Mouse (Mus musculus) MEL (cell line): ENCODE data around the gene Ptprn2. TPM values are rescaled to one million over a fixed set of nuclear protein-coding genes. Genes with fewer than 3 reads are reported as not detected.

ENCODE experiments used
- DNase-seq: peaks from one replicate; pipeline ENCODE4 v3.0.0; 2011; ENCODE audit warnings: low read depth, low spot score
- H3K27ac ChIP-seq: 2 replicates; pipeline ENCODE4 v1.5.1; 2012; ENCODE audit warnings: low read depth, mild to moderate bottlenecking, control low read depth, low read length, moderate library complexity; ENCODE audit not compliant: control insufficient read depth
- H3K27me3 ChIP-seq, 2 experiments: fragments of 150-350 bp in 1 of 2; sonication (generic) in 1 of 2; 2 replicates each; pipeline ENCODE4 v1.6.1; 2012; ENCODE audit warnings: low read length in 2 of 2, mild to moderate bottlenecking in 2 of 2, improper control_type of control experiment in 1 of 2, moderate library complexity in 1 of 2; ENCODE audit not compliant: insufficient read depth in 2 of 2, control insufficient read depth in 1 of 2
- H3K36me3 ChIP-seq, 2 experiments: 2 replicates each; pipeline ENCODE4 v1.6.1; 2012 to 2014; ENCODE audit warnings: low read length in 2 of 2, improper control_type of control experiment in 1 of 2, inconsistent platforms in 1 of 2, mild to moderate bottlenecking in 1 of 2; ENCODE audit not compliant: insufficient read depth in 2 of 2, control insufficient read depth in 1 of 2
- H3K4me1 ChIP-seq, 2 experiments: fragments of 150-350 bp in 1 of 2; sonication (generic) in 1 of 2; 2 replicates each; pipeline ENCODE4 v1.6.1; 2012; ENCODE audit warnings: low read length in 2 of 2, improper control_type of control experiment in 1 of 2, mild to moderate bottlenecking in 1 of 2; ENCODE audit not compliant: insufficient read depth in 2 of 2, control insufficient read depth in 1 of 2
- H3K4me3 ChIP-seq, 2 experiments: fragments of 150-350 bp in 1 of 2; sonication (generic) in 1 of 2; 2 replicates each; pipeline ENCODE4 v1.5.1; 2012; ENCODE audit warnings: low read depth in 2 of 2, low read length in 2 of 2, mild to moderate bottlenecking in 2 of 2, moderate library complexity in 2 of 2, control low read depth in 1 of 2, improper control_type of control experiment in 1 of 2; ENCODE audit not compliant: control insufficient read depth in 1 of 2, insufficient read depth in 1 of 2
- H3K79me2 ChIP-seq: 2 replicates; pipeline ENCODE4 v1.6.1; 2012; ENCODE audit warnings: mild to moderate bottlenecking, low read length, moderate library complexity; ENCODE audit not compliant: control insufficient read depth, poor library complexity, insufficient read depth
- H3K9ac ChIP-seq: 2 replicates; pipeline ENCODE4 v1.6.1; 2012; ENCODE audit warnings: low read depth, mild to moderate bottlenecking, control low read depth, low read length, moderate library complexity; ENCODE audit not compliant: control insufficient read depth, poor library complexity, severe bottlenecking
- H3K9me3 ChIP-seq: fragments of 150-350 bp; sonication (generic); replicated peaks from 2 replicates; pipeline ENCODE4 v1.6.1; 2012; ENCODE audit warnings: mild to moderate bottlenecking, low read length, improper control_type of control experiment, moderate library complexity; ENCODE audit not compliant: insufficient read depth
- CHD1 ChIP-seq: IDR thresholded peaks from 2 replicates; pipeline ENCODE4 v1.6.1; 2012; ENCODE audit warnings: low read depth, mild to moderate bottlenecking, inconsistent platforms, low read length, improper control_type of control experiment
- CTCF ChIP-seq, 3 experiments: IDR thresholded peaks in 2 of 3; conservative IDR thresholded peaks in 1 of 3; 2 replicates each; pipeline ENCODE4 v1.5.1; 2011 to 2012; ENCODE audit warnings: low read length in 3 of 3, low read depth in 2 of 3, mild to moderate bottlenecking in 2 of 3, improper control_type of control experiment in 1 of 3, inconsistent platforms in 1 of 3, mixed read lengths in 1 of 3, moderate library complexity in 1 of 3; ENCODE audit not compliant: control insufficient read depth in 1 of 3, insufficient read depth in 1 of 3, poor library complexity in 1 of 3, severe bottlenecking in 1 of 3
- ELF1 ChIP-seq: IDR thresholded peaks from 2 replicates; pipeline ENCODE4 v1.6.1; 2014; ENCODE audit warnings: low read depth, mild to moderate bottlenecking, inconsistent platforms, low read length, improper control_type of control experiment, moderate library complexity
- GABPA ChIP-seq: IDR thresholded peaks from 2 replicates; pipeline ENCODE4 v1.6.1; 2012; ENCODE audit warnings: low read depth, mild to moderate bottlenecking, inconsistent platforms, low read length, improper control_type of control experiment, moderate library complexity
- MEF2A ChIP-seq: IDR thresholded peaks from 2 replicates; pipeline ENCODE4 v1.6.1; 2014; ENCODE audit warnings: low read depth, mild to moderate bottlenecking, inconsistent platforms, low read length, improper control_type of control experiment; ENCODE audit not compliant: poor library complexity, insufficient replicate concordance, severe bottlenecking; ENCODE audit errors: extremely low read depth
- RAD21 ChIP-seq: IDR thresholded peaks from 2 replicates; pipeline ENCODE4 v1.6.1; 2011; ENCODE audit warnings: mild to moderate bottlenecking, low read depth, low read length, improper control_type of control experiment
- SMC3 ChIP-seq: IDR thresholded peaks from 2 replicates; pipeline ENCODE4 v1.6.1; 2011; ENCODE audit warnings: low read depth, low read length, improper control_type of control experiment
- UBTF ChIP-seq: IDR thresholded peaks from 2 replicates; pipeline ENCODE4 v1.6.1; 2012; ENCODE audit warnings: low read depth, mild to moderate bottlenecking, inconsistent platforms, low read length, improper control_type of control experiment, moderate library complexity, borderline replicate concordance; ENCODE audit not compliant: insufficient read depth
- ZKSCAN1 ChIP-seq: IDR thresholded peaks from 2 replicates; pipeline ENCODE4 v1.6.1; 2012; ENCODE audit warnings: low read depth, mild to moderate bottlenecking, inconsistent platforms, low read length, improper control_type of control experiment, moderate library complexity
- polyA plus RNA-seq, 2 experiments: library from polyadenylated mRNA; stranded (reverse) in 1 of 2; unstranded in 1 of 2; fragments of >175 nt in 1 of 2; fragments of >200 nt in 1 of 2; gene quantifications; 2 replicates each; pipeline versions ENCODE4 v1.2.1 to v1.2.4; 2012; ENCODE audit warnings: low replicate concordance in 2 of 2, low read depth in 1 of 2; ENCODE audit not compliant: insufficient read length in 2 of 2, insufficient read depth in 1 of 2, missing spikeins in 1 of 2
- total RNA-seq: library from RNA; depleted of rRNA; stranded (reverse); fragments of 300-350 nt; gene quantifications from 2 replicates; pipeline ENCODE4 v1.2.3, GENCODE M21; 2012

Ptprn2 gene
- total and polyA plus RNA-seq, 3 experiments, result not detected

GRCm38 (mm10) chr12:116642191-116642549 is 156.7 kb downstream of the Ptprn2 start:
- no peak for TF ChIP-seq ZKSCAN1
- TF ChIP-seq UBTF, result no peak
- no peak for TF ChIP-seq RAD21
- TF ChIP-seq ELF1, result no peak
- TF ChIP-seq MEF2A, result no peak
- TF ChIP-seq GABPA, result no peak
- no peak for TF ChIP-seq CHD1
- DNase-seq, result no peak
- H3K9ac ChIP-seq, result no peak overlapping the region
- H3K9me3 ChIP-seq, result no peaks in the 10 kb centered on the region; the same call in 1 of the 2 replicates
- no peaks in the 10 kb centered on the region for H3K27me3 ChIP-seq
- no peaks in the 10 kb centered on the region for H3K36me3 ChIP-seq
- H3K4me3 ChIP-seq, result no peak overlapping the region
- no peaks in the 10 kb centered on the region for H3K79me2 ChIP-seq
- H3K27ac ChIP-seq, result no peak overlapping the region
- no peaks in the 10 kb centered on the region for H3K4me1 ChIP-seq

DNA sequence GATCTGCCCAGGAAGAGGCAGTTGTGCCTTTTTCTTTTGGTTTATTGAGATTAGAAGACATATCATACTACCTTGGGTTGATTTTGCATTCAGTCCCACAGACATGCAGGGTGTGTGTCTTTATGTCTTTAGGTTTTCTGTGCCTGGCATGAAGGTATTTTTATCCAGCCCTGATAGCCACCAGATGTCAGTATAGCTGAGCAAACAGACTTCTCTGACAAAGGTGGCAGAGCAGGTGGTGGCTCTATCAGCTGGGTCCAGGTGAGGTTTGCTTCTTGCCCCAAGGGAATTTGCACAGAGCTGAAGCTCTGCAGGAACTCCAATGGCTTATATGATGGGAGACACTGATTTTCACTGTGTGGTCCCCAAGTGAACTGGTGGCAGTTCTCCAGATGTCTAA is 161.3 kb downstream of the Ptprn2 start:
- no peak overlapping the region for H3K27ac ChIP-seq
- no peak for DNase-seq
- TF ChIP-seq CHD1, result no peak
- TF ChIP-seq, all 39 proteins: peak for 0
- Histone ChIP-seq H3K4me3 (no peak overlapping the region), H3K9ac (no peak overlapping the region), H3K9me3 (no peaks in the 10 kb centered on the region; the same call in 1 of the 2 replicates), H3K4me1 (no peaks in the 10 kb centered on the region), H3K79me2 (no peaks in the 10 kb centered on the region), H3K27me3 (no peaks in the 10 kb centered on the region), H3K36me3 (no peaks in the 10 kb centered on the region)

GRCm38 (mm10) chr12:116648584-116649206 is 163.2 kb downstream of the Ptprn2 start:
- no peaks in the 10 kb centered on the region for H3K36me3 ChIP-seq

More at GRCm38 (mm10) chr12:116648584-116649206, 163.2 kb downstream of the Ptprn2 start:
- no peaks in the 10 kb centered on the region; the same call in 1 of the 2 replicates for H3K9me3 ChIP-seq
- peak; percentile 30 for TF ChIP-seq SMC3
- peak; percentile 24 for TF ChIP-seq RAD21
- no peak for TF ChIP-seq MEF2A
- peak; percentile 10 to 30 (median 16); a peak in 3 of 6 replicates for TF ChIP-seq CTCF (IDR thresholded peaks at IDR 0.05 in 2 of 3, conservative IDR thresholded peaks at IDR 0.05 in 1 of 3; ENCODE audit: control insufficient read depth in 1 of 3, insufficient read depth in 1 of 3, low read depth in 2 of 3, low read length in 3 of 3, poor library complexity in 1 of 3, severe bottlenecking in 1 of 3)
- H3K4me1 ChIP-seq, result no peaks in the 10 kb centered on the region
- no peaks in the 10 kb centered on the region for H3K79me2 ChIP-seq
- H3K27ac ChIP-seq, result no peak overlapping the region
- no peak overlapping the region for H3K4me3 ChIP-seq
- no peaks in the 10 kb centered on the region for H3K27me3 ChIP-seq
- no peak overlapping the region for H3K9ac ChIP-seq
- peak; percentile 13 for DNase-seq
